Mouse (Mus musculus) stomach, postnatal 0 days (tissue): ENCODE measurements at regions not wholly inside any gene's neighbourhood (a gene's known extent, or its start where the extent isn't known, plus 50 kb on each side); places are given as distances from the start of the nearest gene placed in this dataset.

Experiments
- ATAC-seq: fragments of 200-750 bp; cut with Nextera tagmentation; 2 replicates; pipeline ENCODE4 v1.8.0; 2017; ENCODE audit not compliant: low FRiP score, low TSS enrichment
- DNase-seq: peaks from one replicate; pipeline ENCODE4 v3.0.0-alpha.2; 2016; ENCODE audit warnings: low spot score
- H3K27ac ChIP-seq: fragments of 300-500 bp; sonication (generic); replicated peaks from 2 replicates; pipeline ENCODE4 v1.5.1; 2014; ENCODE audit warnings: mild to moderate bottlenecking, control low read depth
- H3K27me3 ChIP-seq: fragments of 300-500 bp; sonication (generic); 2 replicates; pipeline ENCODE4 v1.6.1; 2014; ENCODE audit warnings: low read length; ENCODE audit not compliant: control insufficient read depth, insufficient read depth
- H3K36me3 ChIP-seq: fragments of 300-500 bp; sonication (generic); 2 replicates; pipeline ENCODE4 v1.6.1; 2014; ENCODE audit warnings: low read length, mixed read lengths; ENCODE audit not compliant: control insufficient read depth, insufficient read depth
- H3K4me1 ChIP-seq: fragments of 300-500 bp; sonication (generic); replicated peaks from 2 replicates; pipeline ENCODE4 v1.6.1; 2014; ENCODE audit warnings: antibody characterized with exemption; ENCODE audit not compliant: control insufficient read depth, insufficient read depth
- H3K4me2 ChIP-seq: fragments of 300-500 bp; sonication (generic); replicated peaks from 2 replicates; pipeline ENCODE4 v1.6.1; 2014; ENCODE audit warnings: low read depth, mild to moderate bottlenecking, control low read depth, moderate library complexity
- H3K4me3 ChIP-seq: fragments of 300-500 bp; sonication (generic); 2 replicates; pipeline ENCODE4 v1.5.1; 2014; ENCODE audit warnings: low read depth, low read length, control low read depth
- H3K9ac ChIP-seq: fragments of 300-500 bp; sonication (generic); 2 replicates; pipeline ENCODE4 v1.6.1; 2014; ENCODE audit warnings: mild to moderate bottlenecking, low read length, control low read depth, mixed read lengths
- H3K9me3 ChIP-seq: fragments of 300-500 bp; sonication (generic); 2 replicates; pipeline ENCODE4 v1.6.1; 2016; ENCODE audit warnings: low read length; ENCODE audit not compliant: control insufficient read depth
- CTCF ChIP-seq: IDR thresholded peaks from 2 replicates; pipeline ENCODE4 v1.5.1; 2016; ENCODE audit warnings: antibody characterized with exemption, low read depth, mild to moderate bottlenecking, moderate library complexity
- EP300 ChIP-seq: optimal IDR thresholded peaks from 2 replicates; pipeline ENCODE3; 2016; ENCODE audit warnings: antibody characterized with exemption
- WGBS: fragments of 180-500 bp; shearing (Covaris S2); extraction: QIAGEN DNeasy Blood & Tissue Kit; methylation state at CpG from one replicate; pipeline ENCODE4 v1.1.7; 2014; 5-methylcytosine and 5-hydroxymethylcytosine counted together

- ATAC-seq (no peak), DNase-seq (no peak)
- Histone ChIP-seq H3K4me3 (no peak overlapping the region), H3K27me3 (no peaks in the 10 kb centered on the region), H3K9ac (no peak overlapping the region), H3K4me2 (no peak overlapping the region), H3K9me3 (no peaks in the 10 kb centered on the region), H3K27ac (no peak overlapping the region), H3K4me1 (no peaks in the 10 kb centered on the region), H3K36me3 (no peaks in the 10 kb centered on the region)
- TF ChIP-seq EP300, result no peak
- TF ChIP-seq CTCF, result no peak
- WGBS, result 83% methylated on average over 5 of the region's 5 CpGs
These were observed 265.7 kb downstream of the Lyplal1 start for GRCm38 (mm10) chr1:185851262-185851893.

DNA sequence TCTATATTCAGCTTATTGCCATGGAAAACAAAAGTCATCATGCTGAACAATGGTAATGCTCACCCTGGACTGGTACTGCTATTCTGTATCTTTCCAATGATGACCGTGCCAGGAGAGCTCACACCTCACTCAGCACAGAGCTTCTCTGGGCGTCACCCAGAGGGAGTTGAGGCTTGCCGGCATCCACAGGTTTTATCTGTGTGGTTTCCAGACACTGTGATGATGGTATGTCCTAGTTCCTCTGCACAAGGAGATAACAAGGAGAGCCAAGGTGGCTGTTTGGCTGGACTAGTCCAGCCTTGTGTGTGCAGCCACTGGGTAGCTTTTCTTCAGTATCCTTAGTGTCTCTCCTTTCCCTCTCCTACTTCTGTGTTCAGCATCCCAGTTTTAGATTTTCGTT lies 255.4 kb downstream of the Lyplal1 start:
- Histone ChIP-seq H3K4me1 (no peaks in the 10 kb centered on the region), H3K36me3 (no peaks in the 10 kb centered on the region), H3K4me3 (no peak overlapping the region), H3K9me3 (no peaks in the 10 kb centered on the region), H3K27ac (no peak overlapping the region), H3K4me2 (no peak overlapping the region), H3K27me3 (no peaks in the 10 kb centered on the region), H3K9ac (no peak overlapping the region)
- WGBS, result 82% methylated on average over 4 of the region's 4 CpGs
- ATAC-seq (no peak), DNase-seq (no peak)
- TF ChIP-seq EP300, result no peak
- TF ChIP-seq CTCF, result no peak

DNA sequence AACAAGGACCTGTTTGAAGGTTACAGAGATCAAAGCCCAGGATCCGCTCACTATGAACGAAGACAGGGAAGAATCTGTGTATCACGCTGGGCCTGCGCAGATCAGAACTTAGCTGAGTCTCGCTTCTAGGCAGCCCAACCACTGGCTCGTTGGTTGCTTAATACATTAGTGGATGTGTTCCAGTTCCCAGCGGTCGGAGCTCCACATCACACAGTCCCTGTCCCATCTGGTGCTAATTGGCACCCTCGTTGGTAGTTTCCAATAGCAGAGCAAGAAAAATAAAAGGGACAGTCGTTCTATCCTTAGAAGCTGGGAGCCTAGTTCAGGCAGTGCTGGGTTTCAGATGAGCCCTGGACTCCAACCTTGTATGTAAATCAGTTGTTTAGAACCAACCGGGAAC lies 251.2 kb downstream of the Lyplal1 start:
- ATAC-seq, result no peak
- 83% methylated on average over 11 of the region's 11 CpGs for WGBS
- TF ChIP-seq EP300, result no peak
- no peak for TF ChIP-seq CTCF

GRCm38 (mm10) chr1:185866612-185867011 lies 250.5 kb downstream of the Lyplal1 start:
- no peak overlapping the region for H3K4me3 ChIP-seq
- H3K27ac ChIP-seq, result no peak overlapping the region
- no peaks in the 10 kb centered on the region for H3K36me3 ChIP-seq
- no peak overlapping the region for H3K4me2 ChIP-seq
- no peak for ATAC-seq
- no peak overlapping the region for H3K9ac ChIP-seq
- no peak for DNase-seq
- WGBS, result 82% methylated on average over 6 of the region's 6 CpGs
- no peaks in the 10 kb centered on the region for H3K9me3 ChIP-seq
- no peaks in the 10 kb centered on the region for H3K4me1 ChIP-seq
- TF ChIP-seq CTCF (no peak), EP300 (no peak)
- H3K27me3 ChIP-seq, result no peaks in the 10 kb centered on the region

More for the DNA sequence above, 251.2 kb downstream of the Lyplal1 start:
- Histone ChIP-seq H3K4me2 (no peak overlapping the region), H3K36me3 (no peaks in the 10 kb centered on the region), H3K27ac (no peak overlapping the region), H3K4me1 (no peaks in the 10 kb centered on the region), H3K27me3 (no peaks in the 10 kb centered on the region), H3K9me3 (no peaks in the 10 kb centered on the region), H3K9ac (no peak overlapping the region), H3K4me3 (no peak overlapping the region)
- DNase-seq, result no peak

GRCm38 (mm10) chr1:185867018-185867417 lies 250.1 kb downstream of the Lyplal1 start:
- no peak for TF ChIP-seq EP300
- no peak for TF ChIP-seq CTCF
- H3K9ac ChIP-seq, result no peak overlapping the region
- H3K36me3 ChIP-seq, result no peaks in the 10 kb centered on the region
- H3K4me3 ChIP-seq, result no peak overlapping the region
- WGBS, result 67% methylated on average over 4 of the region's 4 CpGs
- no peak overlapping the region for H3K27ac ChIP-seq
- ATAC-seq (no peak), DNase-seq (no peak)
- H3K27me3 ChIP-seq, result no peaks in the 10 kb centered on the region
- no peaks in the 10 kb centered on the region for H3K9me3 ChIP-seq
- H3K4me2 ChIP-seq, result no peak overlapping the region
- no peaks in the 10 kb centered on the region for H3K4me1 ChIP-seq

DNA sequence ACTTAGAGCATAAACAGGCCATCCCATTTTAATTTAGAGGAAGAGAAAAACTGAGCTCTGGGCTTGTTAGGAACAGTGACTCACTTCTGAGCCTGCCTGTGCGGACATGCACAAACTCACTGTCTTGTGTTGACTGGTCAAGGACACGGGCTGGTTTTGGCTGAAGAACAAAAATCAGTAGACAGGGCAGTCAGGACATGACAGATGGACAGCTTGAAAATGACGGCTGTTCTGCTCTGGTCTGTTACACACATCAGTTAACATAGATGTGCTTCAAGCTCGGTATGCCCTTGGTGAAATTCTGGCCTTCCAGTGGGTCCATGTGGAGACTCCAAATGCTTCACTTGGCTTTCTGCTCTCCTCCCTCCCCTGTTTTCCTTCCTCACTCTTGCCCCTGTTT lies 248.4 kb downstream of the Lyplal1 start:
- Histone ChIP-seq H3K4me2 (no peak overlapping the region), H3K9me3 (no peaks in the 10 kb centered on the region), H3K9ac (no peak overlapping the region), H3K27ac (no peak overlapping the region), H3K36me3 (no peaks in the 10 kb centered on the region), H3K4me3 (no peak overlapping the region), H3K27me3 (no peaks in the 10 kb centered on the region), H3K4me1 (no peaks in the 10 kb centered on the region)
- no peak for TF ChIP-seq EP300
- TF ChIP-seq CTCF, result no peak
- no peak for ATAC-seq
- WGBS, result 75% methylated on average over 4 of the region's 4 CpGs
- no peak for DNase-seq
